Mouse (Mus musculus) heart, embryonic 13.5 days (tissue): Measurements from ENCODE around the gene Mxra7. TPM values are rescaled to one million over a fixed set of nuclear protein-coding genes. Genes with fewer than 3 reads are reported as not detected.

ENCODE experiments used
- ATAC-seq: fragments of 200-750 bp; cut with Nextera tagmentation; 2 replicates; pipeline ENCODE4 v1.8.0; 2017; ENCODE audit warnings: moderate TSS enrichment; ENCODE audit not compliant: insufficient number of reproducible peaks, low FRiP score, low TSS enrichment; ENCODE audit errors: extremely low read depth
- H3K27ac ChIP-seq: fragments of 300-500 bp; sonication (generic); replicated peaks from 2 replicates; pipeline ENCODE4 v1.5.1; 2015; ENCODE audit warnings: moderate library complexity, mild to moderate bottlenecking, inconsistent platforms
- H3K27me3 ChIP-seq: fragments of 300-500 bp; sonication (generic); replicated peaks from 2 replicates; pipeline ENCODE4 v1.6.1; 2015; ENCODE audit warnings: mild to moderate bottlenecking, inconsistent platforms
- H3K36me3 ChIP-seq: fragments of 300-500 bp; sonication (generic); 2 replicates; pipeline ENCODE4 v1.6.1; 2015; ENCODE audit warnings: mild to moderate bottlenecking, inconsistent platforms
- H3K4me1 ChIP-seq: fragments of 300-500 bp; sonication (generic); 2 replicates; pipeline ENCODE4 v1.6.1; 2015; ENCODE audit warnings: inconsistent platforms
- H3K4me2 ChIP-seq: fragments of 300-500 bp; sonication (generic); 2 replicates; pipeline ENCODE4 v1.6.1; 2015; ENCODE audit warnings: inconsistent platforms, mild to moderate bottlenecking, moderate library complexity
- H3K4me3 ChIP-seq: fragments of 300-500 bp; sonication (generic); 2 replicates; pipeline ENCODE4 v1.5.1; 2015; ENCODE audit warnings: moderate library complexity, mild to moderate bottlenecking, inconsistent platforms
- H3K9ac ChIP-seq: fragments of 300-500 bp; sonication (generic); 2 replicates; pipeline ENCODE4 v1.6.1; 2015; ENCODE audit warnings: inconsistent platforms, mild to moderate bottlenecking, moderate library complexity
- H3K9me3 ChIP-seq: fragments of 300-500 bp; sonication (generic); 2 replicates; pipeline ENCODE4 v1.6.1; 2016; ENCODE audit warnings: inconsistent platforms
- WGBS: fragments of 180-500 bp; shearing (Covaris S2); methylation state at CpG from one replicate; pipeline ENCODE4 v1.1.7; 2015; ENCODE audit warnings: mixed read lengths; 5-methylcytosine and 5-hydroxymethylcytosine counted together
- polyA plus RNA-seq: library from polyadenylated mRNA; unstranded; fragments of >200 nt; fragmentation: Nextera tagmentation; extraction: Ambion mirVana; gene quantifications from 2 replicates; pipeline ENCODE4 v1.2.1, GENCODE M21; 2015

The Mxra7 gene
- polyA plus RNA-seq, 1 experiment from 2014 or later, result 19.3 TPM

DNA sequence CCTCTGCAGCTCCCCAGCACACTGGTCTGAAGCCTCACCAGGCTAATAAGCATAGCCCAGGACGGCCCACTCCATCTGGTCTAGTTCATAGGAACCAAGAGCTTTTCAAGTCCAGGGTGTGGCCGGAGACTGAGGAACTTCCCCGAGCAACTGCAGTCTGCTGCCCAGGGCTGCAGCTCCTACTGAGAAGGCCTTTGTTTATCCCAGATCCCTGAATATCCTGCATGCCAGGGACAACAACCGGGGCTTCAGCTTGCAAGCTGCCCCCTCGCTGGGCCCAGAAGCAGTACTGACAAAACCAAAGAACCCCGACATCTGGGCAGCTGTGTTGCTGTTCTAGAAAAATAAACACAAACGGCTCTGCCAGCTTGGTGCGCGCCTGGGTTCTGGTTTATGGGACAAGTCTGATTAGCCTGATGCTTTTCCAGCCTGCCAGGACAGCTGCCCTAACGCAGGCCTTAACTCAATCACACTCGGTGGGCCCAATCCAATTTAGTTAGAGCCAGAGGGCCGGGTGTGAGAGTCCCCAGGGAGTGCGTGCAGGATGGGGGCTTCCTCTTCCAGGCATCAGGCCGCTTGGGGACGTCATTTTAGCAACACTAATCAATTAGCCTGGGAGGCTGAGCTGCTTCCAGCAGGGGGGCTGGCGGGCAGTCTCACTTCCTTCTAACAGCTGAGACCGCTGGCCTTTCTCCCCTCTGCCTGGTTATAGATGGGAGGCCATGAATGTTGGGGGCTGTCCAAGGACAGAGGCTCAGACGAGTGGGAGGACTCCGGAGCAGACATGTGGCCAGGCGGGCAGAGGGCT lies 13.6 kb downstream of the Mxra7 start:
- H3K27ac ChIP-seq, result peak overlapping the region; percentile 86
- H3K9me3 ChIP-seq, result no peaks in the 10 kb centered on the region
- H3K4me2 ChIP-seq, result 0 out of 2 replicates have a peak overlapping the region, but pooled peaks have one; percentile 26
- 29% methylated on average over 20 of the region's 20 CpGs for WGBS
- H3K4me3 ChIP-seq, result no peak overlapping the region
- H3K27me3 ChIP-seq, result peaks cover 6% of the 10 kb centered on the region; the same call in 1 of the 2 replicates
- H3K4me1 ChIP-seq, result peaks cover 75% of the 10 kb centered on the region
- H3K9ac ChIP-seq, result peak overlapping the region; percentile 66
- ATAC-seq, result no peak
- no peaks in the 10 kb centered on the region for H3K36me3 ChIP-seq

DNA sequence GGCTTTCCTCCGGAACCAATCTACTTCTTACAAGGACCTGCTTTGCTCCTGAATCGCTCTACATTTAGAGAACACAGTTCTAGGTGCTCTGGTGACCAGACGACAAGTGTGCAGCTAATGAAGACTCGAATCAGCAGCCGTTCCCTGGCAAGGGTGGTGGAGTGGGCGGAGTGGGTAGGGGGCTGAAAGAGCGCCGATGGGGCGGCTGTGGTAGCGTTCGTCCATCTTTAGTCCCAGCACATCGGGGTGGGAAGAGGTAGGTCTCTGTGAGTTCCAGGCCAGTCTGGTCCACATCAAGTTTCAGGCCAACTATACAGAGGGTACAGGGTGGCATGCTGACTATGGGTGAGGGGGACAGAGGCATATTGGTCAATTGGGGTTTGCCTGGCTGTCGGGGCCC lies 14.2 kb downstream of the Mxra7 start:
- ATAC-seq, result no peak
- Histone ChIP-seq H3K4me2 (no peak overlapping the region), H3K27me3 (peaks cover 6% of the 10 kb centered on the region; the same call in 1 of the 2 replicates), H3K36me3 (peaks cover 3% of the 10 kb centered on the region; the same call in 1 of the 2 replicates), H3K4me3 (no peak overlapping the region), H3K9me3 (no peaks in the 10 kb centered on the region), H3K4me1 (peaks cover 69% of the 10 kb centered on the region), H3K9ac (peak overlapping the region; percentile 66), H3K27ac (peak overlapping the region; percentile 86)
- WGBS, result 74% methylated on average over 13 of the region's 13 CpGs

DNA sequence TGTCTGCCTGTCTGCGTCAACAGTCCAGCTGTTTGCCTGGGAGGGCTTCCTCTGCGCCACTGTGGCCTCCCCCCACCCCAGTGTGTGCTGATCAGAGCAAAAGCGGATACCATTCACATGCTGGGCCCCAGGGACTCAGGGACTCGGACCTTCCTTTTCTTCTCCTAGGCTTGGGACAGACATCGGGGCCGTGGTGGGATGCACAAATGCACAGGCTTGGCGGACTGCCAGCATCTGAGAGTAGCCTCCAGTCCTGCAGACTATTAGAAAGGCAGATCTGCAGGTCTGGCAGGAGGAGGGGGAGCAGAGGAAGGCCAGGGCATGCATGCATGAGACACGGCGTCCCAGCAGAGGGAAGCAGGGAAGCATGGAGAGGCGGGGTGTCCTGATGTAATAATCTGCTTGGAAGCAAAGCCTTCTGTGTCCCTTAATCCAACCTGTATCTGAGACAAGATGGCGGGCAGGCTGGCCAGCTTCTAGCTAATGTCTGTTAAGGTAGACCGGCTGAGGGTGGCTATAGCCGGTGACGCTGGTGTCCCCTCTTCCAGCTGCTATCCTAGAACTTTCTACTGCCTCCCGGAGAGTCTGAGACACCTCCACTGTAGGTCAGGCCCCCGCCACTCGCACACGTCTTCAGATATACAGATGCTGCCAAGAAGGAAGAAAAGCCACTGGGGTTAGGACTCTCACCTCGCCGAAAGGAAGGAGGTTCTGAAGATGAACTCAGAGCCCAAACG lies 14.9 kb downstream of the Mxra7 start:
- peaks cover 72% of the 10 kb centered on the region for H3K4me1 ChIP-seq
- ATAC-seq, result no peak
- peaks cover 3% of the 10 kb centered on the region; the same call in 1 of the 2 replicates for H3K36me3 ChIP-seq
- H3K4me2 ChIP-seq, result peak overlapping the region; percentile 33
- H3K4me3 ChIP-seq, result no peak overlapping the region
- H3K9me3 ChIP-seq, result no peaks in the 10 kb centered on the region
- 45% methylated on average over 21 of the region's 21 CpGs for WGBS
- H3K27me3 ChIP-seq, result peaks cover 6% of the 10 kb centered on the region; the same call in 1 of the 2 replicates
- H3K27ac ChIP-seq, result peak overlapping the region; percentile 86
- H3K9ac ChIP-seq, result peak overlapping the region; percentile 66

DNA sequence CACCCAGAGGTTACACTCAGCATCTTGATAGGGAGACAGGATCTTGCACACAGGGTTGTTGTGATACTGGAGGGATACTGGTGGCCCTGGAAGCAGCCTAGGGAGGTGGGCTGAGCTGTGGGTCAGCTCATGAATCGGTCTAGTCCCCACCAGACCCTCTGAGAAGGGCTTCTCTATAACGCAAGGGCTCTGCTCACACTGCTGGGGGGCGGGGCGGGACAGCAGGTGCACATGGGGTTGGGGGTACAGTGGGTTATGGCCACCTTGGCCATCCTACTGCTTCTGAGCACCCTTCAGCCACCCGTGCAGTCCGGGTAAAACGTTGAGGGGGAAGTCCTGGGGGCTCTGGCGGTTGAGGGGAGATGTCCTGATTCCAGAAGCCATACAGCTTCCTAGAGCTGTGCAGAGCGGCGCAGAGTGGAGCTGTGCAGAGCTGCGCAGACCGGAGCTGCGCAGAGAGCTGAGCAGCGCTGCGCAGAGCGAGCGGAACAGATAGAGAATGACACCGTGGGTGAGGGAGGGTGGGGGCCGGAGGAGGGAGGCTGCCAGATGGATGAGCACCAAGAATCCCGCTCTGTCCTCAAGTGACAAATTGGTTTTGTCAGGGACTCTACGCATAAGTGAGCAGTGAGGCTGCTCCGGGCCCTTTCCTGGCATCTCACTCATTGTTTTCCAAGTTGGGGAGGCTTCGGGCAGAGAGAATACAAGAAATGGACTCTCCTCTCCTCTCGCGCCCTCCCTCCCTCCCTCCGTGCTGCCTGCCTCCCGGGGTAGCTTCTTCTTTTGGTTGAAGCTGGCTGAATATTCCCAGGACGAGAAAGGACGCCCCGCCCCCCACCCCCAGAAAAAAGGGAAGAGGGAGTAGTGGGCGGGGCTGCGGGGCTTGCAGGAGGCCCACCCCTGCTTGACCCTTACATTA lies 16.6 kb downstream of the Mxra7 start:
- H3K4me3 ChIP-seq, result peak overlapping the region; percentile 44
- peaks cover 6% of the 10 kb centered on the region; the same call in 1 of the 2 replicates for H3K27me3 ChIP-seq
- H3K9me3 ChIP-seq, result no peaks in the 10 kb centered on the region
- peaks cover 3% of the 10 kb centered on the region; the same call in 1 of the 2 replicates for H3K36me3 ChIP-seq
- H3K27ac ChIP-seq, result peak overlapping the region; percentile 57
- peak overlapping the region; percentile 80 for H3K4me2 ChIP-seq
- no peak for ATAC-seq
- H3K4me1 ChIP-seq, result peaks cover 70% of the 10 kb centered on the region
- peak overlapping the region; percentile 78 for H3K9ac ChIP-seq
- WGBS, result 11% methylated on average over 32 of the region's 32 CpGs

DNA sequence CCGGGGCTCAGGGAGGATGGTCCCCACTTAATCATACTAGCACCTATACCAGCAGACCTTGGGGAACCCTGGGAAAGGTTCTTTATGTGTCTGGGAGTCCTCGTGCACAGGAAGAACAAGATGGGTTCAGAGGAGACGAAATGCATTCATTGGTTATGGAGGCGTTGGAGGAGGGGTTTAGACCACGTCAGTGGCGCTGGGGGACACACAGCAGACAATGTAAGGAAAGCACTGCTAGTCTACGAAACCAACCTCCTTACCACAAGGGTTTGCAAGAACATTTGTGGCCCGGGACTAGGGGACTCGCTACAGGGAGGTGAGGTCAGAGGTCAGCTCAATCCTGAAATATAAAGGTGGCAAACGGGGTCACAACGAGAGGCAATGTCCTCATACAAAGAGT lies 17.3 kb downstream of the Mxra7 start:
- ATAC-seq, result no peak
- Histone ChIP-seq H3K27me3 (peaks cover 6% of the 10 kb centered on the region; the same call in 1 of the 2 replicates), H3K36me3 (peaks cover 3% of the 10 kb centered on the region; the same call in 1 of the 2 replicates), H3K4me3 (no peak overlapping the region), H3K27ac (no peak overlapping the region), H3K9ac (no peak overlapping the region; the same call in 1 of the 2 replicates), H3K4me2 (peak overlapping the region; percentile 80; the same call in 1 of the 2 replicates), H3K9me3 (no peaks in the 10 kb centered on the region), H3K4me1 (peaks cover 68% of the 10 kb centered on the region)
- WGBS, result 77% methylated on average over 11 of the region's 11 CpGs

DNA sequence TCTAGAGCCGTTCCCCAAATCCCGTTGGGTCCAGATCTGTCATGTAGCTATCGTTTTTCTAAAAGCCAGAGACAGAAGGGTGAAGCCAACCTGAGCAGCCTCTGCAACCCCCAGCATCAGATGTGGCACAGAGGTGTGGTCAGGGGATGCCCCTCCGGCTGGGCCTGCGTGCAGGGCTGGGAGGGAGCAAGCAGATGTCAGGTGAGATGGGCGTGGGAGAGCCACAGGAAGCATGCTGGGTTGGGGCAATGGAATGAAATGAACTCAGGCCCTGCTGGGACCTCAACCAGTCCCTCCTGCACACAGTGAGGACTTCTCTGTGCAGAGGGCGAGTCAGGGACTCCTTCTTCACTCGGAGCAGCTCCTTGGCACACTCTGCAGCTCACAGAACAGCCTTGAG lies 18.3 kb downstream of the Mxra7 start:
- no peak for ATAC-seq
- Histone ChIP-seq H3K9me3 (no peaks in the 10 kb centered on the region), H3K27me3 (peaks cover 6% of the 10 kb centered on the region; the same call in 1 of the 2 replicates), H3K27ac (no peak overlapping the region), H3K4me2 (no peak overlapping the region), H3K4me3 (no peak overlapping the region), H3K4me1 (peaks cover 58% of the 10 kb centered on the region), H3K9ac (no peak overlapping the region), H3K36me3 (peaks cover 3% of the 10 kb centered on the region; the same call in 1 of the 2 replicates)
- 77% methylated on average over 8 of the region's 8 CpGs for WGBS

DNA sequence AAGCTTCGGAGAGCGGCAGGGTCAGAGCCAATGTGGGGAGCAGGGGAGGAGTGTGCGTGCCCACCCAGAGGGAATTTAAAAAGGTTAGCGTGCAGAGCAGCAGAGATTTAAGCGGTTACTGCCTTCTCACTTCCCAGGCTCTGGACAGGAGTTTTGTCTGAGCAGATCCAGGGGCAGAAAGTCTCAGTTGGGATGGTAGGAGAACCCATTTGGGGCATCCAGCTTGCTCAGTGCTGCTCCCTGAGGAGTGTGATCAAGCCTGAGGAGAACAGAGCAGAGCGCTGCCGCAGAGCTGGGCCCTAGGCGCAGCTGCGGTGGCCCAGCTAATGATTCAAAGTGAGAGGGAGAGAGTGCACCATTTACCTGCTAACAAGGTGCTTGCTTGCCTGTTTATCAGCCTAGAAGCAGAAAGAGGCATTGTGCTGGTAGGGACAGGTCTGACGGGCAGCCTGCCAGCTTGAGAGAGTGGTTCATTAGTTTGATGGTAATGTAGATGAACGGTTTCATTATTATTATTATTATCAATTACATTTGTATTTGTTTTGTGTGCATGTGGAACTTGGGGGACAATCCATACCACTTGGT lies 18.9 kb downstream of the Mxra7 start:
- peak overlapping the region; percentile 40; the same call in 1 of the 2 replicates for H3K9ac ChIP-seq
- peaks cover 6% of the 10 kb centered on the region; the same call in 1 of the 2 replicates for H3K27me3 ChIP-seq
- H3K4me3 ChIP-seq, result no peak overlapping the region
- no peak overlapping the region for H3K27ac ChIP-seq
- WGBS, result 74% methylated on average over 11 of the region's 11 CpGs
- H3K4me1 ChIP-seq, result peaks cover 51% of the 10 kb centered on the region
- H3K36me3 ChIP-seq, result peaks cover 3% of the 10 kb centered on the region; the same call in 1 of the 2 replicates
- ATAC-seq, result no peak
- H3K9me3 ChIP-seq, result no peaks in the 10 kb centered on the region
- H3K4me2 ChIP-seq, result no peak overlapping the region

DNA sequence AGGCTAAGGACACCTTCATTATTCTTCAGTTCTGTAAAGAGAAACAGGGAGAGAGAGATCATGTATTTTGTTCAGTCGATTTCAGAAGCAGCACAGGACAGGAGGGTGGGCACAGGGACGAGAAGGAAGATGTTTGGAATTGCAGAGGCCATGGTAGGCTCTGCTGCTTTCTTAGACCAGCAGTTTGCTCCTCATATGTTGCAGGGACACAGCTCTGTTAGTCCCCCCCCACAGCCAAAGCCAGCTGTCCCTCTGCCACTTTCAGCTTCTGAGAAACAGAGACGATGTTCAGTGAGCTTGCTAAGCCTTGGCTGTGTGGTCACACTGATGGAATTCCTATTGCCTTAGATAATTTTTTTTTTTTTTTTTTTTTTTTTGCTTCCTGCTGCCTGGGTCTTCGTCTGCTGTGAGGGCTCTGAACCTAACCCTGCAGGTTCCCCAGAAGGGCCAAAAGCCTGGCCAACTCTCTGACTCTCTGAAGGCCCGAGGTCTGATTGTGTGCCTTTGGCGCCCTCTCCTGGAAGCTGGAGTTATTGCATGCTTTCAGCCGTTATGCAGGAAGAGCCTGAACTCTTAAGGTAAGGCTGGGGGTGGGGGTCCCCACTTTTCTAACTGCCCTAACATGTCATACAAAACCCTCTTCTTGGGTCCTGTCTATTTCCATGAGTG lies 19.8 kb downstream of the Mxra7 start:
- H3K27ac ChIP-seq, result peak overlapping the region; percentile 77
- H3K9me3 ChIP-seq, result no peaks in the 10 kb centered on the region
- WGBS, result 21% methylated on average over 7 of the region's 7 CpGs
- H3K27me3 ChIP-seq, result peaks cover 6% of the 10 kb centered on the region; the same call in 1 of the 2 replicates
- peaks cover 3% of the 10 kb centered on the region; the same call in 1 of the 2 replicates for H3K36me3 ChIP-seq
- peak overlapping the region; percentile 48; the same call in 1 of the 2 replicates for H3K9ac ChIP-seq
- peaks cover 43% of the 10 kb centered on the region for H3K4me1 ChIP-seq
- no peak overlapping the region for H3K4me2 ChIP-seq
- ATAC-seq, result no peak
- no peak overlapping the region for H3K4me3 ChIP-seq

DNA sequence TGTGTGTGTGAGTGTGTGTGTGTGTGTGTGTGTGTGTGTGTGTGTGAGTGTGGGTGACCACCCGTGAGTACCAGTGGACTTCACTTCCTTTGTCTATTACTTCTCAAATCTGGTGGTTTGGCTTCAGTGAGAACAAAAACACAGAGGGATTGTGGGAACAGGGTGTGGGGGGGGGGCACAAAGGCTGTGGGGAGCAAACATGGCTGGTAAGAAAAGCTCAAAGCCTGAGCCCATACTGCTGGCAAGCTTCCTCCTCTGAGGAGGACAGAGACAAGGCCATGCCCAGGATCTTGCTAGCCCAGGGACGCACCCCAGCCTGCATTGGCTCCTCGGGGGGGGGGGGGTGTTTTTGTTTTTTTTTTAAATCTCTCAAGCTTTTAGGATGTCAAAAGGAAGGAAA lies 20.3 kb downstream of the Mxra7 start:
- Histone ChIP-seq H3K9ac (peak overlapping the region; percentile 48), H3K27ac (peak overlapping the region; percentile 77), H3K27me3 (peaks cover 6% of the 10 kb centered on the region; the same call in 1 of the 2 replicates), H3K9me3 (no peaks in the 10 kb centered on the region), H3K4me1 (peaks cover 38% of the 10 kb centered on the region), H3K4me2 (no peak overlapping the region), H3K36me3 (peaks cover 3% of the 10 kb centered on the region; the same call in 1 of the 2 replicates), H3K4me3 (no peak overlapping the region)
- no peak for ATAC-seq
- 75% methylated on average over 2 of the region's 3 CpGs for WGBS

DNA sequence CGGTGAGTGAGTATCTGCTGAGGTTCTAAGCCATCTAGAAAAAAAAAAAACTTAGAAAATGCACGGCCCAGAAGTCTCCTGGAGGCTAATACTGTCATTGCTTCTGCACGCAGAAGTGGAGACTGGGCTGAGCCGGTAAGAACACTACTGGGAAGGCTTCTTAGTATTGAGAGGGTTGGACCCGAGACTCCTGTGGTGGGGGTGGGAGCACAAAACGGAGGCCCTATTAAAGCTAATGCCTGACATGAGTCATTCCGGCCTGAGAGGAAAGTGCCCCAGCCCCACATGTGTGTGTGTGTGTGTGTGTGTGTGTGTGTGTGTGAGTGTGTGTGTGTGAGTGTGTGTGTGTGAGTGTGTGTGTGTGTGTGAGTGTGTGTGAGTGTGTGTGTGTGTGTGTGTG lies 20.7 kb downstream of the Mxra7 start:
- H3K36me3 ChIP-seq, result peaks cover 3% of the 10 kb centered on the region; the same call in 1 of the 2 replicates

More for the DNA sequence above, 20.7 kb downstream of the Mxra7 start:
- Histone ChIP-seq H3K9ac (no peak overlapping the region), H3K4me2 (no peak overlapping the region), H3K4me1 (peaks cover 34% of the 10 kb centered on the region), H3K4me3 (no peak overlapping the region), H3K27me3 (peaks cover 6% of the 10 kb centered on the region; the same call in 1 of the 2 replicates), H3K27ac (peak overlapping the region; percentile 77), H3K9me3 (no peaks in the 10 kb centered on the region)
- no peak for ATAC-seq
- WGBS, result 50% methylated on average over 7 of the region's 7 CpGs
